Mouse (Mus musculus): ENCODE results near the gene Gga3.
A peak's percentile ranks its signal among the peaks of the same experiment; 100 is the strongest.

GRCm38 (mm10) chr11:115653194-115653593 is 49.3 kb upstream of the Gga3 start:
- TF ChIP-seq CTCF (conservative IDR thresholded peaks at IDR 0.05 in 1 of 2, IDR thresholded peaks at IDR 0.05 in 1 of 2; ENCODE audit: low read depth in 2 of 2, low read length in 2 of 2) (no peak), TCF12 (IDR thresholded peaks at IDR 0.05; ENCODE audit: low read depth, low read length) (no peak), MAX (IDR thresholded peaks at IDR 0.05; ENCODE audit: low read length) (no peak), ELF1 (IDR thresholded peaks at IDR 0.05; ENCODE audit: low read depth, low read length) (no peak), POLR2A (IDR thresholded peaks at IDR 0.05; ENCODE audit: low read depth, low read length) (peak; percentile 41), ETS1 (conservative IDR thresholded peaks at IDR 0.05; ENCODE audit: low read depth, low read length) (no peak), EP300 (IDR thresholded peaks at IDR 0.05; ENCODE audit: low read length) (no peak), USF1 (IDR thresholded peaks at IDR 0.05; ENCODE audit: low read depth, low read length) (no peak), MYC (IDR thresholded peaks at IDR 0.05; ENCODE audit: low read depth, low read length) (no peak), CHD2 (IDR thresholded peaks at IDR 0.05; ENCODE audit: low read length) (no peak), IRF4 (IDR thresholded peaks at IDR 0.05; ENCODE audit: low read depth, low read length) (no peak), BHLHE40 (IDR thresholded peaks at IDR 0.05; ENCODE audit: low read depth, low read length) (no peak)
